Mouse (Mus musculus): ENCODE measurements around the gene Sipa1l1. TPM values are rescaled to one million over a fixed set of nuclear protein-coding genes. Genes with fewer than 3 reads are reported as not detected.
A peak's percentile ranks its signal among the peaks of the same experiment; 100 is the strongest.

The Sipa1l1 gene
- polyA plus RNA-seq, 1 experiment: 34.0 TPM

- no peaks in the 10 kb centered on the region for H3K36me3 ChIP-seq (ENCODE audit: control insufficient read depth, insufficient read depth, low read length)
- no peaks in the 10 kb centered on the region for H3K27me3 ChIP-seq (replicated peaks; ENCODE audit: control insufficient read depth, insufficient read depth, low read length)
- DNase-seq: no peak
- H3K4me3 ChIP-seq (ENCODE audit: insufficient read depth, low read depth, low read length): no peak overlapping the region
- H3K4me1 ChIP-seq (ENCODE audit: control insufficient read depth, insufficient read depth, low read length): peaks cover 5% of the 10 kb centered on the region; the same call in 1 of the 2 replicates
- WGBS: 83% methylated on average over 3 of the region's 3 CpGs
- no peak overlapping the region for H3K27ac ChIP-seq (ENCODE audit: insufficient read depth, low read depth, low read length)
- TF ChIP-seq CTCF (conservative IDR thresholded peaks at IDR 0.05; ENCODE audit: insufficient read depth, insufficient read length, low read depth, low read length) (no peak), POLR2A (IDR thresholded peaks at IDR 0.05; ENCODE audit: low read depth, low read length) (no peak)
Observed at GRCm38 (mm10) chr12:82371266-82371665, 202.1 kb downstream of the Sipa1l1 start.

GRCm38 (mm10) chr12:82374020-82374419 is 204.9 kb downstream of the Sipa1l1 start:
- H3K4me3 ChIP-seq (ENCODE audit: insufficient read depth, low read depth, low read length): no peak overlapping the region
- H3K27me3 ChIP-seq (replicated peaks; ENCODE audit: control insufficient read depth, insufficient read depth, low read length): no peaks in the 10 kb centered on the region
- H3K36me3 ChIP-seq (ENCODE audit: control insufficient read depth, insufficient read depth, low read length): no peaks in the 10 kb centered on the region
- peaks cover 6% of the 10 kb centered on the region; the same call in 1 of the 2 replicates for H3K4me1 ChIP-seq (ENCODE audit: control insufficient read depth, insufficient read depth, low read length)
- TF ChIP-seq CTCF (conservative IDR thresholded peaks at IDR 0.05; ENCODE audit: insufficient read depth, insufficient read length, low read depth, low read length): no peak
- TF ChIP-seq POLR2A (IDR thresholded peaks at IDR 0.05; ENCODE audit: low read depth, low read length): no peak
- peak overlapping the region; percentile 37; the same call in 1 of the 2 replicates for H3K27ac ChIP-seq (ENCODE audit: insufficient read depth, low read depth, low read length)
- DNase-seq: peak; percentile 28

- Histone ChIP-seq H3K36me3 (ENCODE audit: control insufficient read depth, insufficient read depth, low read length) (no peaks in the 10 kb centered on the region; the same call in none of the 2 replicates), H3K4me1 (ENCODE audit: control insufficient read depth, insufficient read depth, low read length) (peaks cover 3% of the 10 kb centered on the region; the same call in 1 of the 2 replicates), H3K27me3 (replicated peaks; ENCODE audit: control insufficient read depth, insufficient read depth, low read length) (no peaks in the 10 kb centered on the region), H3K4me3 (ENCODE audit: insufficient read depth, low read depth, low read length) (no peak overlapping the region), H3K27ac (ENCODE audit: insufficient read depth, low read depth, low read length) (no peak overlapping the region)
- 75% methylated on average over 3 of the region's 3 CpGs for WGBS
- no peak for TF ChIP-seq POLR2A (IDR thresholded peaks at IDR 0.05; ENCODE audit: low read depth, low read length)
- TF ChIP-seq CTCF (conservative IDR thresholded peaks at IDR 0.05; ENCODE audit: insufficient read depth, insufficient read length, low read depth, low read length): no peak
- no peak for DNase-seq
Observed at GRCm38 (mm10) chr12:82382932-82383331, 213.8 kb downstream of the Sipa1l1 start.

DNA sequence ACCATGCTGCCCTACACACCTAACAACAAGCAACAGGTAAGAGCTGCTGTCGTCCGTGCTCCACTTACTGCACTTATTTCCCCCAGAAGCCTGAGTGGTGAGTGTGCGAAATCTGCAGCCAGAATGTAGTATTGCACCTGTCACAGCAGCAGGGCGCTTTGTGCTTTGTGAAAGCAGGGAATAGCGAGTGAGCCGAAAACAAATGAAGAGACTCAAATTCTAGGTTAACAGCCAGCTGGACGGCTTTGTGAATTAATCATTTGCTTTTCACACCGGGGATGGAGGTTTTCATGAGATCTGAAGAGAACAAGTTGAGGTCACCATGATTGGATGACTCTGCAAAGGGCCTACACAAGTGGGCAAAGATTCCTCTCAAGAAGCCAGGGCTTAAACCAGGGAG is 215.6 kb downstream of the Sipa1l1 start:
- 57% methylated on average over 8 of the region's 8 CpGs for WGBS
- DNase-seq: peak; percentile 77
- H3K27ac ChIP-seq (ENCODE audit: insufficient read depth, low read depth, low read length): no peak overlapping the region
- H3K4me1 ChIP-seq (ENCODE audit: control insufficient read depth, insufficient read depth, low read length): peaks cover 3% of the 10 kb centered on the region; the same call in 1 of the 2 replicates
- TF ChIP-seq POLR2A (IDR thresholded peaks at IDR 0.05; ENCODE audit: low read depth, low read length) (no peak), CTCF (conservative IDR thresholded peaks at IDR 0.05; ENCODE audit: insufficient read depth, insufficient read length, low read depth, low read length) (no peak)
- H3K27me3 ChIP-seq (replicated peaks; ENCODE audit: control insufficient read depth, insufficient read depth, low read length): no peaks in the 10 kb centered on the region
- H3K36me3 ChIP-seq (ENCODE audit: control insufficient read depth, insufficient read depth, low read length): no peaks in the 10 kb centered on the region; the same call in none of the 2 replicates
- no peak overlapping the region for H3K4me3 ChIP-seq (ENCODE audit: insufficient read depth, low read depth, low read length)

- Histone ChIP-seq H3K36me3 (ENCODE audit: control insufficient read depth, insufficient read depth, low read length) (no peaks in the 10 kb centered on the region; the same call in none of the 2 replicates), H3K27me3 (replicated peaks; ENCODE audit: control insufficient read depth, insufficient read depth, low read length) (no peaks in the 10 kb centered on the region), H3K4me3 (ENCODE audit: insufficient read depth, low read depth, low read length) (no peak overlapping the region), H3K27ac (ENCODE audit: insufficient read depth, low read depth, low read length) (no peak overlapping the region), H3K4me1 (ENCODE audit: control insufficient read depth, insufficient read depth, low read length) (peaks cover 3% of the 10 kb centered on the region; the same call in 1 of the 2 replicates)
- no peak for DNase-seq
- 87% methylated on average over 3 of the region's 3 CpGs for WGBS
- TF ChIP-seq POLR2A (IDR thresholded peaks at IDR 0.05; ENCODE audit: low read depth, low read length): no peak
- no peak for TF ChIP-seq CTCF (conservative IDR thresholded peaks at IDR 0.05; ENCODE audit: insufficient read depth, insufficient read length, low read depth, low read length)
Observed at GRCm38 (mm10) chr12:82387042-82387441, 217.9 kb downstream of the Sipa1l1 start.

GRCm38 (mm10) chr12:82387647-82388046 is 218.5 kb downstream of the Sipa1l1 start:
- H3K4me3 ChIP-seq (ENCODE audit: insufficient read depth, low read depth, low read length): no peak overlapping the region
- WGBS: 96% methylated on average over 3 of the region's 3 CpGs
- H3K27me3 ChIP-seq (replicated peaks; ENCODE audit: control insufficient read depth, insufficient read depth, low read length): no peaks in the 10 kb centered on the region
- no peak for TF ChIP-seq CTCF (conservative IDR thresholded peaks at IDR 0.05; ENCODE audit: insufficient read depth, insufficient read length, low read depth, low read length)
- no peak for TF ChIP-seq POLR2A (IDR thresholded peaks at IDR 0.05; ENCODE audit: low read depth, low read length)
- peaks cover 3% of the 10 kb centered on the region; the same call in 1 of the 2 replicates for H3K4me1 ChIP-seq (ENCODE audit: control insufficient read depth, insufficient read depth, low read length)
- DNase-seq: no peak
- no peaks in the 10 kb centered on the region; the same call in none of the 2 replicates for H3K36me3 ChIP-seq (ENCODE audit: control insufficient read depth, insufficient read depth, low read length)
- no peak overlapping the region for H3K27ac ChIP-seq (ENCODE audit: insufficient read depth, low read depth, low read length)

DNA sequence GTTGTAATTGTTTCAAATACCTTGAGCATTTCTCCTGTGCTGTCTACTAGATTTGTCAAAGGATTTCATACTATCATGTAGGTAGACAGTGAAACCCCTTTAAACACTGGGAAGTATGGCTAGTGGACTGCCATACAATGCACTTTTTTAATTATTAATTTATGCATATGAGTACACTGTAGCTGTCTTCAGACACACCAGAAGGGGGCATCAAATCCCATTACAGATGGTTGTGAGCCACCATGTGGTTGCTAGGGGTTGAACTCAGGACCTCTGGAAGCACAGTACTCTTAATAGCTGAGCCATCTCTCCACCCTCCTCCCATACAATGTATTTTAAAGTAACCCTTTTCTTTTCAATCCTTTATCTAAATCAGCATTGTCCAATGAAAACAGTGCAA is 219.0 kb downstream of the Sipa1l1 start:
- no peaks in the 10 kb centered on the region for H3K27me3 ChIP-seq (replicated peaks; ENCODE audit: control insufficient read depth, insufficient read depth, low read length)
- peaks cover 3% of the 10 kb centered on the region; the same call in 1 of the 2 replicates for H3K4me1 ChIP-seq (ENCODE audit: control insufficient read depth, insufficient read depth, low read length)
- H3K36me3 ChIP-seq (ENCODE audit: control insufficient read depth, insufficient read depth, low read length): no peaks in the 10 kb centered on the region; the same call in 1 of the 2 replicates
- no peak for DNase-seq
- H3K27ac ChIP-seq (ENCODE audit: insufficient read depth, low read depth, low read length): no peak overlapping the region
- no peak overlapping the region for H3K4me3 ChIP-seq (ENCODE audit: insufficient read depth, low read depth, low read length)
- TF ChIP-seq POLR2A (IDR thresholded peaks at IDR 0.05; ENCODE audit: low read depth, low read length) (no peak), CTCF (conservative IDR thresholded peaks at IDR 0.05; ENCODE audit: insufficient read depth, insufficient read length, low read depth, low read length) (no peak)

All from kidney, adult 2 months (tissue).